ENCODE assay signal across 10 mouse cellular contexts in genomic region chr1:95218912-95219311, GRCm38 (mm10).
A peak's percentile ranks its signal among the peaks of the same experiment; 100 is the strongest.
DNase-seq lines count a peak whose midpoint lies in the region; ATAC-seq and TF ChIP-seq lines count a peak whose summit lies in the region.
"Had no signal": no experiment of that assay in that cellular context is flagged by ENCODE, and none has a peak within 500 bp of the region (broad histone marks: within the 10 kb centered on the region; RNA-seq: fewer than 3 reads in every experiment).

No protein-coding gene starts in this region.

- DNase-seq in kidney, postnatal 10 days, result peak; percentile 2
- DNase-seq in kidney, adult 2 months, result no peak
- peak; percentile 60 for DNase-seq in layer of hippocampus, adult 9-11 months
- peak; percentile 59 for DNase-seq in right cerebral cortex, adult 18-20 months
- no peak for DNase-seq in kidney, postnatal 36 days
- no peak for DNase-seq in kidney, postnatal 25 days
- DNase-seq: thymus, postnatal 25 days had no signal

- H3K27ac ChIP-seq in kidney, adult 2 months (ENCODE audit: insufficient read depth, low read depth, low read length), result no peak overlapping the region
- H3K27ac ChIP-seq: embryonic facial prominence, embryonic 13.5 days; lung, embryonic 15.5 days had no signal

- H3K4me3 ChIP-seq in kidney, adult 2 months (ENCODE audit: insufficient read depth, low read depth, low read length), result no peak overlapping the region
- H3K4me3 ChIP-seq: embryonic facial prominence, embryonic 13.5 days; lung, embryonic 15.5 days had no signal

- no peak for TF ChIP-seq POLR2A in kidney, adult 2 months (IDR thresholded peaks at IDR 0.05; ENCODE audit: low read depth, low read length)

- no peaks in the 10 kb centered on the region for H3K36me3 ChIP-seq in kidney, adult 2 months (ENCODE audit: control insufficient read depth, insufficient read depth, low read length)
- H3K36me3 ChIP-seq: embryonic facial prominence, embryonic 13.5 days; lung, embryonic 15.5 days had no signal

- no peaks in the 10 kb centered on the region for H3K4me1 ChIP-seq in kidney, adult 2 months (ENCODE audit: control insufficient read depth, insufficient read depth, low read length)
- H3K4me1 ChIP-seq: embryonic facial prominence, embryonic 13.5 days; lung, embryonic 15.5 days had no signal

- ATAC-seq in frontal cortex, adult (ENCODE audit: low TSS enrichment), result peak; percentile 98

- no peaks in the 10 kb centered on the region for H3K27me3 ChIP-seq in kidney, adult 2 months (replicated peaks; ENCODE audit: control insufficient read depth, insufficient read depth, low read length)
- H3K27me3 ChIP-seq: embryonic facial prominence, embryonic 13.5 days; lung, embryonic 15.5 days had no signal

- 78% methylated on average over 1 of the region's 1 CpGs for WGBS in kidney, adult 2 months

- TF ChIP-seq CTCF in kidney, adult 2 months (conservative IDR thresholded peaks at IDR 0.05; ENCODE audit: insufficient read depth, insufficient read length, low read depth, low read length), result no peak

Comparison
In these comparisons a context has a peak if more than half of its experiments do, and no peak if none do; other contexts are left out.
1. DNase-seq: peak in kidney, postnatal 10 days (single experiment), layer of hippocampus, adult 9-11 months (single experiment) and right cerebral cortex, adult 18-20 months (single experiment); none in kidney, adult 2 months (single experiment), kidney, postnatal 36 days (0 of 2) and kidney, postnatal 25 days (0 of 2).